Mouse (Mus musculus): Measurements from ENCODE around the gene Gm20388.
"Not testable (repeated sequence)": the region's sequence is repeated elsewhere in the genome, so short reads cannot be mapped to it uniquely, and the experiment has no call there.

Gm20388 gene

GRCm38 (mm10) chr8:121145457-121146134 is 1235.0 kb downstream of the Gm20388 start:
- not testable (repeated sequence) for DNase-seq

DNA sequence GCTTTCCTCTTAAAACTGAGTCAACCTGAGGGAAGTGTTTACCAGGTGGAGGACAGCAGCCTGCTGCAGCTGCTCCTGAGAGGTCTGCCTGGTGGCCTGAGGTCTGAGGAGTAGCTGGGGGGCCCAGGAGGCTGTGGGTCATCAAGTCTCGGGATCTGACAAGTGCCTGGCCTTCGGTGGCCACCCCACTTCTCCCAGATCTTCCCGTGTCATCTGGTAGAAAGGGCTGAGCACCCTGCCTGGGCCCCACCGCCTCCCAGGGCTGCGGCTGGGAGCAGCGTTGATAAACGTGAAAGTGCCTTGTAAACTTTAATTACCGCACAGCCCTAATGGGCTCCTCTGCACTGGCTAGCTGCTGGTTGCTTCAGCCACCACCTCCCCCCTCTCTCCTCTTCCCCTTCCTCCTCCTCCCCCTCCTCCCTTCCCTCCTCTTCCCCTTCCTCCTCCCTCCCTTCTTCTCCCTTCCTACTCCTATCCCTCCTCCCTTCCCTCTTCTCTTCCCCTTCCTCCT is 1238.0 kb downstream of the Gm20388 start:
- DNase-seq: no peak

DNA sequence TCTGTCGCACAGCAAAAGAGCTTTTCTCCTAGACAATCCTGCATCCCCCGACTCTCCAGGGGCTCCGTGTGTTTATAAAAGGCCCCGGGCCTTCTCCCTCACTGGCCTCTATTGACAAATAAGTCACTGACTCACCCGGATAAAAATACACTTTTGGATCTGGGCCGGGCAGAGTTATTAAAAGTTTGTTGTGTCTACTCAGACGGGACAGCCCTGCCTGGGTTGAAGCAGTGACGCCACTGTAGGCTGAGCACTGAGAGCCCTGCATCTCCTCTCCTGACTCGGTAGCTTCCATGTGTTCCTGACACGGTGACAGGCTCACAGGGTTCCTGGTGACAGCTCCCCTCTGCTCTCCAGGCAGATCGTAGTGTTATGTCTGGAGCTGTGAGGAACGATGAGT is 1241.8 kb downstream of the Gm20388 start:
- no peak for DNase-seq

DNA sequence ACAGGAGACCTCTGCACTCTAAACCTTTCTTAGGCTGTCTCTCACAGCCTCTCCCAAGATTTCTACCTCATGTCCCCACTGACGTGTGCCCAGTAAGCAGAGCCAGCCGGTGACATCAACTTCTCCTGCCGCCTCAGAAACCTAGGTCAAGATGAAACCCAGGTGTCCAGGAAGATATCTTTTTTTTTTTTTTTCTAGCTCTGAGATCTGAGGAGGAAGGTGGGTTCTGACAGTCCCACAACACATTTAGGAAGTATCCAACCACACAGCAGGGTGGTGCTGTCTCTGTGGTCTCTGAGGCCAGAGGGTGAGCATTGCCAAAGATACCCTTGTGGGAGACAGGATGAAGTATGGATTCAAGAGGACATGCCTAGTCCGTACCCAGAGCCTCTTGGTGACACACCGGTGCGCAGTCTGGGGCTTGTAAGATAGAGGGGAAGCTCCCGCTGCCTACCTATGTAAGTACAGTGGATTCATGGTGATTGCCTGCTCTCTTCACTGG is 1246.4 kb downstream of the Gm20388 start:
- no peak for DNase-seq

GRCm38 (mm10) chr8:121158812-121159211 is 1248.2 kb downstream of the Gm20388 start:
- no peak for DNase-seq

DNA sequence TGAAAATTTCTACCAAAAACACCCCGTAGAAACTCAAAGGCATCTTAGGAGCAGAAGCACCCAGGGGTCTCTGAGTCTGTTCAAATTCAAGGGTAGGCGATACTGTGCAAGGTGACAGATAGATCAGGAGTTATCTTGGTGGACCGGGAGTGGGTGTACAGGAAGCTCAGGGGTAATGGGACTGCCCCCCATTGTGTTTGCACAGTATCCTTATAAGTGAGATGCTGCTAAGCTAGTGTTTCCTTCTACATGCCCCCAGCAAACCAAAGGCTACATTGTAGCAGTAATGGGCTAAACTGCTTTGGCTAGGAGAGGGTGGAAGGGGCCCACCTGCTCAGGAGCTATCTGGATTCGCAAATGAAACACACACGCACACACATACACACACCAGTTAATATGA is 1250.8 kb downstream of the Gm20388 start:
- DNase-seq: no peak

GRCm38 (mm10) chr8:121162413-121162812 is 1251.8 kb downstream of the Gm20388 start:
- no peak for DNase-seq

DNA sequence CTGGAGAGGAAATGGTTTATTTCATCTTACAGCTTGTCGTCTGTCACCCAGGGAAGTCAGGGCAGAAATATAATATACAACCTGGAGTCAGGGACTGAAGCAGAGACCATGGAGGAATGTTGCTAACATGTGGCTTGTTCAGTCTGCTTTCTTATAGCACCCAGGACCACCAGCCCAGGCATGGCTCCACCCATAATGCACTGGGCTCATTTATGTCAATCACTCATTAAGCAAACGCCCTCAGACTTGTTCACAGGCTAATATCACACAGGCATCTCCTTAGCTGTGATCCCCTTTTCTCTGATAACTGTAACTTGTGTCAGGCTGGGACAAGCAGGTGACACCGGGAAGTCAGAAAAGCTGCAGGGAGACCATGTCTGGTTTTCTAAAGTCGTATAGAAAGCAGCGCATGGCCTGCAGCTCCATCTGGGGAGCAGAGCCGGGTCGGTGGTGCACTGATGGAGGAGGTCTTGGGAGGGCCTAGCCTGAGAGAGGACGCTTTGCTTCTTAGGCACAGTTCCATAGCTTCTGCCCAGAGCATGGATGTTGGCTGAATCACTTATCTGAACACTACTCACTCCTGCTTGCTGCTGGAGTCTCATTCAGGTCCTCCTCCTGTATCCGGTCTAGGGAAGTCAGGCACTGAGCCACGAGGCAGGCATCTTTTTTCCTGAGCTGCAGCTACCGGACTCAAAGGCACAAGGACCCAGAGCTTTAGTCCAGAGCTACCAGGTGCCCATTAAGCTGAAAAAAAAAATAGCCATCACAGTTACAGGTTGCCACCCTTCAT is 1252.5 kb downstream of the Gm20388 start:
- DNase-seq: no peak

DNA sequence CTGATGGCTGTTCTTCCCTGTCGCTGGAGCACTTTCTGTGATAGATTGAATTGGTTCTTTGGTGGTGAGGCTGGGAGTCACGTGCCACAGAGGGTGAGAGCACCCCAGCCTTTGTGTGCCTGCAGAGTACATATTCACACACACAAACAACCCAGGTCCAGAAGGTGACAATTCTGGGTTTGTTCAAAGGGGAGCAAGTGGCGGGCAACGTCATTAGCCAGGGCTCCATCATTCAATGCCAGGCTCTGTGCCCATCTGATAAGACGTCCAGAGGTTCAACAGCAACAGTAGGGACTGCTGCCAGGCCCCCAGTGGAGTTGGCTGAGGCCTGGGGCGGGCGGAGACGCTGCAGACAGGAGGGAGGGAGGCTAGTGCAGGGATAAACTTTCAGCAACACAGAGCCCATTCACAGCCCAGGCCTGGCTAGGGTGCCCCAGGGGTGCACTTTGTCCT is 1253.4 kb downstream of the Gm20388 start:
- DNase-seq: no peak

DNA sequence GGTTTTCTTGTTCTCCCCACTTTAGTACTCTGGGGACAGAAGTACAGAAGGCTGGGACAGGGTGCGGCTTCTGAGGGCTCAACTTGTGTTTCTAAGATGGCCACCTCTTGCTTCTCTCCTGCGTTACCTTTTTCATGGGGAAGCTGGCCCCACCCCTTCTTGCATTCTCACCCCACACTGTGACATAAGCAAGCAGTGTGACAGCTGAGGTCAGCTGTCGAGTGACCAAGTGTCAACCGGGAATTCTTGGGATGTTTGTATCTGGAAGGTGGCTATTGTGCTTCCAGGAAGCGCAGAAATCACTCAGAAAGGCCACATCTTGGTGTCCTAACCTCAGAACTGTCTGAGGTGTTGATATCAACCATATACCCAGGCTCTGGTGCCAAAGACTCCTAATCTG is 1257.4 kb downstream of the Gm20388 start:
- no peak for DNase-seq

- DNase-seq: no peak
Measured at GRCm38 (mm10) chr8:121170116-121170515, 1259.5 kb downstream of the Gm20388 start.

GRCm38 (mm10) chr8:121170626-121171552 is 1260.2 kb downstream of the Gm20388 start:
- DNase-seq: peak in 1 of 2 experiments; percentile 22

GRCm38 (mm10) chr8:121172567-121172966 is 1261.9 kb downstream of the Gm20388 start:
- no peak for DNase-seq

- no peak for DNase-seq
Measured at GRCm38 (mm10) chr8:121174178-121174577, 1263.5 kb downstream of the Gm20388 start.

- DNase-seq: no peak
Measured at GRCm38 (mm10) chr8:121174721-121175539, 1264.3 kb downstream of the Gm20388 start.

GRCm38 (mm10) chr8:121175540-121176090 is 1265.0 kb downstream of the Gm20388 start:
- DNase-seq: no peak

- DNase-seq: no peak
Measured at GRCm38 (mm10) chr8:121176291-121176690, 1265.7 kb downstream of the Gm20388 start.

- DNase-seq: no peak
Measured at GRCm38 (mm10) chr8:121180474-121181284, 1270.0 kb downstream of the Gm20388 start.

- DNase-seq: no peak
Measured at GRCm38 (mm10) chr8:121181285-121181884, 1270.7 kb downstream of the Gm20388 start.
